Mouse (Mus musculus): ENCODE data around the gene Tfap2c. TPM values are rescaled to one million over a fixed set of nuclear protein-coding genes. Genes with fewer than 3 reads are reported as not detected.

Gene Tfap2c
- total and polyA plus RNA-seq, 2 experiments from 2014 or later, result 3.7 to 3.9 TPM

- no peak overlapping the region for H3K9ac ChIP-seq
- TF ChIP-seq CTCF (IDR thresholded peaks at IDR 0.05; ENCODE audit: low read depth), result no peak
- H3K36me3 ChIP-seq (ENCODE audit: insufficient read depth), result no peaks in the 10 kb centered on the region
- no peaks in the 10 kb centered on the region for H3K4me1 ChIP-seq (ENCODE audit: insufficient read depth)
- 29% methylated on average over 11 of the region's 11 CpGs for WGBS
- H3K9me3 ChIP-seq (ENCODE audit: low read length), result no peaks in the 10 kb centered on the region
- H3K27ac ChIP-seq (ENCODE audit: low read depth, low read length), result no peak overlapping the region
- DNase-seq (no peak), ATAC-seq (no peak)
- no peaks in the 10 kb centered on the region for H3K27me3 ChIP-seq (ENCODE audit: insufficient read depth, low read length)
- H3K4me2 ChIP-seq (ENCODE audit: low read depth), result no peak overlapping the region
- H3K4me3 ChIP-seq (ENCODE audit: low read depth, low read length), result no peak overlapping the region
Observed at GRCm38 (mm10) chr2:172516407-172516992, 32.9 kb upstream of the Tfap2c start.

- Histone ChIP-seq H3K4me3 (ENCODE audit: low read depth, low read length) (no peak overlapping the region), H3K4me1 (ENCODE audit: insufficient read depth) (no peaks in the 10 kb centered on the region), H3K36me3 (ENCODE audit: insufficient read depth) (no peaks in the 10 kb centered on the region), H3K4me2 (ENCODE audit: low read depth) (no peak overlapping the region), H3K27ac (ENCODE audit: low read depth, low read length) (no peak overlapping the region), H3K9ac (no peak overlapping the region), H3K27me3 (ENCODE audit: insufficient read depth, low read length) (no peaks in the 10 kb centered on the region), H3K9me3 (ENCODE audit: low read length) (no peaks in the 10 kb centered on the region)
- ATAC-seq (no peak), DNase-seq (no peak)
- no peak for TF ChIP-seq CTCF (IDR thresholded peaks at IDR 0.05; ENCODE audit: low read depth)
- 87% methylated on average over 9 of the region's 9 CpGs for WGBS
Observed at GRCm38 (mm10) chr2:172520616-172521371, 28.6 kb upstream of the Tfap2c start.

DNA sequence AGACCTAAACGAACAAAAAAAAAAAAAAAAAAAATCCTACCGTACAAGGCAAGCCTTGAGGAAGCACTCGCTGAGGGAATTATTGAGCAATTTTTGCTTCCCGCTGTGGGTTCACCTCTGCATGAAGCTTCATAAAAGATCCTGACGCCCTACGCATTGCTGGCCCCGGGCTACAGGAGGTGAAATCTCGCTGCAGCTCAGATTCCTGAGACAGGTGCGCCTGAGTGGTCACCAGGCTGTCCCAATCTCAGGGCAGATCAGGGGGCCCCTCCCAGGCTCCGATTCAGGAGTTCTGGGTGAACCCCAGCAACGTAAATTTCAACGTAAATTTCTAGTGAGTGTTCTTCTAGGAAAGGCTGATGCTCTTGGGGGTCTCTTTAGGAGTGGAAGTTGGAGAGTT lies 26.9 kb upstream of the Tfap2c start:
- ATAC-seq, result no peak
- Histone ChIP-seq H3K27me3 (ENCODE audit: insufficient read depth, low read length) (no peaks in the 10 kb centered on the region), H3K9ac (no peak overlapping the region)

DNA sequence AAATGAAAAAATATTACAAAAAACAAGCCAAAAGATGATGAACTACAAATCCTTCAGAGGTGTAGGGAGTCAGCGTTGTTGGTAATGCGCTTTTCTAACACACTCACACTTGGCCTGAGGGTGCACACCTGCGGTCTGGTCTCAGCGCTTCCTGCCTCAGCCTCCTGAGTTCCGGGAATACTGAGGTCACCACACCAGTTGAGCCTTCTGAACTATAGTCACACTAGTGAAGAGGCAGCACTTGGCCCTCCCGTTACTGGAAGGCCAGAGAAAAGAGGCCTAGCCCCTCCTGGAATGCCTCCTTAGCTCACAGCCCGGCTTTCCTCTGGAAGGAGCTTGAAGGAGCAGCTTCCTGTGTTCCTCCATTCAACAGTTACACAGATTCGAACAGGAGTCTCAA lies 22.2 kb upstream of the Tfap2c start:
- no peak overlapping the region for H3K4me3 ChIP-seq (ENCODE audit: low read depth, low read length)
- DNase-seq, result no peak
- H3K36me3 ChIP-seq (ENCODE audit: insufficient read depth), result no peaks in the 10 kb centered on the region
- no peak overlapping the region for H3K9ac ChIP-seq
- no peak for TF ChIP-seq CTCF (IDR thresholded peaks at IDR 0.05; ENCODE audit: low read depth)
- WGBS, result 86% methylated on average over 8 of the region's 8 CpGs
- no peak overlapping the region for H3K4me2 ChIP-seq (ENCODE audit: low read depth)
- H3K27me3 ChIP-seq (ENCODE audit: insufficient read depth, low read length), result no peaks in the 10 kb centered on the region
- no peak for ATAC-seq
- no peak overlapping the region for H3K27ac ChIP-seq (ENCODE audit: low read depth, low read length)
- no peaks in the 10 kb centered on the region for H3K4me1 ChIP-seq (ENCODE audit: insufficient read depth)
- no peaks in the 10 kb centered on the region for H3K9me3 ChIP-seq (ENCODE audit: low read length)

More for the DNA sequence above, 26.9 kb upstream of the Tfap2c start:
- 88% methylated on average over 11 of the region's 12 CpGs for WGBS
- Histone ChIP-seq H3K4me2 (ENCODE audit: low read depth) (no peak overlapping the region), H3K36me3 (ENCODE audit: insufficient read depth) (no peaks in the 10 kb centered on the region), H3K4me1 (ENCODE audit: insufficient read depth) (no peaks in the 10 kb centered on the region), H3K27ac (ENCODE audit: low read depth, low read length) (no peak overlapping the region), H3K9me3 (ENCODE audit: low read length) (no peaks in the 10 kb centered on the region), H3K4me3 (ENCODE audit: low read depth, low read length) (no peak overlapping the region)
- TF ChIP-seq CTCF (IDR thresholded peaks at IDR 0.05; ENCODE audit: low read depth), result no peak
- DNase-seq, result no peak

- DNase-seq (no peak), ATAC-seq (no peak)
- Histone ChIP-seq H3K27ac (ENCODE audit: low read depth, low read length) (no peak overlapping the region), H3K9ac (no peak overlapping the region), H3K4me3 (ENCODE audit: low read depth, low read length) (no peak overlapping the region), H3K4me2 (ENCODE audit: low read depth) (no peak overlapping the region), H3K27me3 (ENCODE audit: insufficient read depth, low read length) (peaks cover 48% of the 10 kb centered on the region), H3K4me1 (ENCODE audit: insufficient read depth) (no peaks in the 10 kb centered on the region), H3K9me3 (ENCODE audit: low read length) (0 out of 2 replicates have a peak, but pooled peaks cover 4% of the 10 kb centered on the region), H3K36me3 (ENCODE audit: insufficient read depth) (no peaks in the 10 kb centered on the region)
- WGBS, result 57% methylated on average over 4 of the region's 4 CpGs
- no peak for TF ChIP-seq CTCF (IDR thresholded peaks at IDR 0.05; ENCODE audit: low read depth)
Observed at GRCm38 (mm10) chr2:172543987-172544386, 5.4 kb upstream of the Tfap2c start.

DNA sequence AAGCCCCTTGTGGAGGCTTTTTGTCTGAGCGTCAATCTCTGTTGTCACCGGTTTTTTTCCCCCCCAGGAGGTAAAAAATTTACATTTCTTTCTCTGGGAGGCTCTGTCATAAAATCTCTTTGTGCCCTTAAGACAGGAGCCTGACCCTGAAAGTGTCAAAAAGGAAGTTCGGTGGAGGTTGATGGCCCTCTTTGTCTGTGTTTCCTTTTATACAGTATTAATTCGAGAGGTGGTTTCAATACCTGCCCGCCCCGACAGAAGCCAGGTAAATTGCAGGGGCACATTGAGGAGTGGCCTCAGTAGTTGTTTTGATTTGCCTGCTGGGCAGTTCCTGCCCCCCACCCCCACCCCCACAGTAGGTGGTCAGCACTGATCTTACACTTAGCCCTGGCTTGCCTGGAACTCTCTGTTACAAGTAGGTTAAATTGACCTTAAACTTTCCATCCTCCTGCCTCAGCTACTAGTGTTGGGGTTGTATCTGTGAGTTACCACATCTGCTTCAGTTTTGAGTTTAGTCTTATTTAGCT lies 4.7 kb upstream of the Tfap2c start:
- H3K9ac ChIP-seq, result no peak overlapping the region
- H3K4me3 ChIP-seq (ENCODE audit: low read depth, low read length), result no peak overlapping the region
- 11% methylated on average over 6 of the region's 6 CpGs for WGBS
- TF ChIP-seq CTCF (IDR thresholded peaks at IDR 0.05; ENCODE audit: low read depth), result no peak
- H3K4me2 ChIP-seq (ENCODE audit: low read depth), result no peak overlapping the region
- ATAC-seq (no peak), DNase-seq (no peak)
- H3K4me1 ChIP-seq (ENCODE audit: insufficient read depth), result no peaks in the 10 kb centered on the region
- peaks cover 48% of the 10 kb centered on the region for H3K27me3 ChIP-seq (ENCODE audit: insufficient read depth, low read length)
- no peak overlapping the region for H3K27ac ChIP-seq (ENCODE audit: low read depth, low read length)
- 0 out of 2 replicates have a peak, but pooled peaks cover 3% of the 10 kb centered on the region for H3K9me3 ChIP-seq (ENCODE audit: low read length)
- H3K36me3 ChIP-seq (ENCODE audit: insufficient read depth), result no peaks in the 10 kb centered on the region

DNA sequence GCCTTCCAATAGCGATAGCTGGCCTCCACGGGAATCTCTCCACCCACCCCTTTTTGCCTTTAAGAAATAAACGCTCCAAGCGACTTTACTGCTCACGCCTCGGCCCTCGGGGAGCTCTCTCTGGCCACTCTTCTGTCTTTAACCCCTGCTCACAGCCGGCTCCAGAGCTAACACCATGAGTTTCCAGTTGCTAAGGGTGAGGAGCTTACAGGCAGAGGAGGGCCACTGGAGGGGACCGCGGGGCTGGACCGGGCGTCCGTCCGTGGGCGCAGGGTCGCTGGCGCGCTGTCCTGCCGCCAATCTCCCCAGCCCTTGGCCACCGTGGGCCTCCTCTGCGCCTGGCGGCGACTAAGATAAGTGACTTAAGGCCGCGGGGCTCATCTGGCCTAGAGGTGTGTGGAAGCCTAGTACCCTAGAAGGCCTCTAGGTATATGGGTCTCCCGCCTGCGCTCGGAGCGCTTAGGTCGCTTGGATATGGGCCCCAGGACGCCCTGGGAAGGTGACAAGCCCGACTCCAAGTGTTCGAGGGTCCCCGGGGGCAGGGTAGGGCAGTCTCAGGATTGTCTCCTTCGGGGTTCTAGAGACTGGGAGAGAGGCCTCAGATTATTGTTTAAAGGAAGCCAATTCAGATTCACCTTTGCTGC lies 3.7 kb upstream of the Tfap2c start:
- Histone ChIP-seq H3K4me1 (ENCODE audit: insufficient read depth) (no peaks in the 10 kb centered on the region), H3K9ac (no peak overlapping the region), H3K36me3 (ENCODE audit: insufficient read depth) (no peaks in the 10 kb centered on the region), H3K4me2 (ENCODE audit: low read depth) (no peak overlapping the region), H3K27ac (ENCODE audit: low read depth, low read length) (no peak overlapping the region), H3K4me3 (ENCODE audit: low read depth, low read length) (no peak overlapping the region), H3K27me3 (ENCODE audit: insufficient read depth, low read length) (peaks cover 55% of the 10 kb centered on the region), H3K9me3 (ENCODE audit: low read length) (no peaks in the 10 kb centered on the region)
- TF ChIP-seq CTCF (IDR thresholded peaks at IDR 0.05; ENCODE audit: low read depth), result no peak
- WGBS, result 15% methylated on average over 35 of the region's 35 CpGs
- DNase-seq, result no peak
- ATAC-seq, result no peak
